Mouse (Mus musculus): ENCODE measurements at regions not wholly inside any gene's neighbourhood (a gene's known extent, or its start where the extent isn't known, plus 50 kb on each side); places are given as distances from the start of the nearest gene placed in this dataset.
"Not testable (repeated sequence)": the region's sequence is repeated elsewhere in the genome, so short reads cannot be mapped to it uniquely, and the experiment has no call there.

- intact Hi-C loops (cut with DNase I), result loop anchor here (10.0 kb wide), 1 partner anchor 1360 kb away; no protein-coding TSS in a partner anchor
Observed at GRCm38 (mm10) chrX:114314586-114314985, 159.5 kb upstream of the Klhl4 start.

GRCm38 (mm10) chrX:114324285-114324684, 149.8 kb upstream of the Klhl4 start:
- intact Hi-C loops (cut with DNase I), result loop anchor here (2.0 kb wide), 1 partner anchor 235 kb away; no protein-coding TSS in a partner anchor
- peak in 1 of 2 experiments; percentile 18 for DNase-seq (ENCODE audit: low spot score in 2 of 2)

More at GRCm38 (mm10) chrX:114314586-114314985, 159.5 kb upstream of the Klhl4 start:
- no peak for DNase-seq (ENCODE audit: low spot score in 2 of 2)

GRCm38 (mm10) chrX:114336151-114336550, 138.0 kb upstream of the Klhl4 start:
- intact Hi-C loops (cut with DNase I); DNase-seq (ENCODE audit: low spot score in 2 of 2): not testable (repeated sequence)

DNA sequence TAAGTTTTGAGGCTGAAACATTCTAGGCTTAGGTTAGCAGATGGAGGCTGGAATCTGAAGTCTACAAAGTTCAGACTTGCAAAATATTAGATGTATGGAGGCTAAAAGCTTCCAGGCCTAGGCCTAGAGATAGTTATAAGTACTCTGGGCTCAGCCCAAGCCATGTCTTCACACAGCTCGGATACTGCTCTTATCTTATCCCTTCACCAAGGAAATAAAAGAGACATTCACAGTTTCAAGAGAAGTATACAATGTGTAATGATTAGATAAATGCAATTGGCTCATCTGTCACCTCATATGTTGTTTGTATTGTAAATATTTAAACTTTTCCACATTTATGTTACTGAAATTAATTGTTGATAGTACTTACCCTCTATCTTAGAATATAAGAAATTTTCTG, 114.9 kb upstream of the Klhl4 start:
- intact Hi-C loops (cut with DNase I), result no loop called here
- no peak for DNase-seq (ENCODE audit: low spot score in 2 of 2)
